Mouse (Mus musculus): ENCODE results near the gene Nt5c2. TPM values are rescaled to one million over a fixed set of nuclear protein-coding genes. Genes with fewer than 3 reads are reported as not detected.

The Nt5c2 gene
- polyA plus RNA-seq, 1 experiment from 2014 or later: 23.0 TPM

DNA sequence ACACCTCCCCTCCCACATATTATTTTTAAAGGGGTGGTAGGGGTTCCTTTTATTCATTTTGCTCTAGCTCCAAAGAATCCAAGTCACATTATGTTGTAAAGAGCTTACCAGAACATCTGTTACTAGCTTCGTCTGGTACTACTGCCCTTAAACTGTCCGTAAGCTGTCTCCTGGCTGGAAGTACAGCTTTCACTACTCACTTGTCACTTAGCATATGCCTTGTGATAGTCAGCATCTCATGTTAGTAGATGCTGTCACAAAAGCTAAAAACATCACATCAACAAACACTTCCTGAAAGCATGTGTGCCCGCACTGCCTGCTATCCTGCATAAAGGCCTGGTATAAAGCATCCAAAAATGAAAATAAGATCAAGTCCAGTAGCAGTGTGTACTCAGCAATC is 55.4 kb downstream of the Nt5c2 start:
- Histone ChIP-seq H3K27me3 (replicated peaks; ENCODE audit: control insufficient read depth, insufficient read depth, low read length) (no peaks in the 10 kb centered on the region), H3K9ac (ENCODE audit: low read depth, low read length) (no peak overlapping the region), H3K4me1 (replicated peaks; ENCODE audit: control insufficient read depth, insufficient read depth, low read length) (no peaks in the 10 kb centered on the region; the same call in 1 of the 2 replicates), H3K36me3 (ENCODE audit: control insufficient read depth, insufficient read depth) (no peaks in the 10 kb centered on the region), H3K4me2 (replicated peaks; ENCODE audit: low read depth) (no peak overlapping the region), H3K4me3 (ENCODE audit: low read depth, low read length) (no peak overlapping the region), H3K27ac (ENCODE audit: low read depth, low read length) (no peak overlapping the region), H3K9me3 (ENCODE audit: control insufficient read depth) (no peaks in the 10 kb centered on the region)
- TF ChIP-seq CTCF (IDR thresholded peaks at IDR 0.05; ENCODE audit: low read depth): no peak
- no peak for ATAC-seq
- WGBS: 86% methylated on average over 3 of the region's 3 CpGs

DNA sequence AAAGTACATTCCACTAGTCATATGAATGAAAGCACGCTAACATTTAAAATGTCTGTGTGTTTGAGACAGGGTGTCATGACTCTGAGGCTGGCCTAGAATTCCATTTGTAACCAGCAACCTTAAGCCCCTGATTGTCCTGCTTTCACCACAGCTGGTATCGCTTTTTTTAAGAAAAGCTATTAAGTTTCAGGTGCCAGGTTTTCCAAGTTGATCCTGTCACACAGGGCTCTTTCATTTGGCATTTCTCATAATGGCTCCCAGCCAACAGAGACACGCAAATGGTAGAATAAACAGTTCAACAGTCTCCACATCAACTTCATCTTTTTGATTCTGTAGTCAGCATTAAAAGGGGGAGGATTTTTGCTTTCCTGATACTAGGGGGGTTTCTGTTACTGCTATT is 56.4 kb downstream of the Nt5c2 start:
- Histone ChIP-seq H3K9ac (ENCODE audit: low read depth, low read length) (no peak overlapping the region), H3K4me2 (replicated peaks; ENCODE audit: low read depth) (no peak overlapping the region), H3K36me3 (ENCODE audit: control insufficient read depth, insufficient read depth) (no peaks in the 10 kb centered on the region), H3K4me3 (ENCODE audit: low read depth, low read length) (no peak overlapping the region), H3K27me3 (replicated peaks; ENCODE audit: control insufficient read depth, insufficient read depth, low read length) (no peaks in the 10 kb centered on the region), H3K27ac (ENCODE audit: low read depth, low read length) (no peak overlapping the region), H3K4me1 (replicated peaks; ENCODE audit: control insufficient read depth, insufficient read depth, low read length) (no peaks in the 10 kb centered on the region; the same call in 1 of the 2 replicates), H3K9me3 (ENCODE audit: control insufficient read depth) (no peaks in the 10 kb centered on the region)
- WGBS: 77% methylated on average over 3 of the region's 3 CpGs
- no peak for TF ChIP-seq CTCF (IDR thresholded peaks at IDR 0.05; ENCODE audit: low read depth)
- ATAC-seq: no peak

DNA sequence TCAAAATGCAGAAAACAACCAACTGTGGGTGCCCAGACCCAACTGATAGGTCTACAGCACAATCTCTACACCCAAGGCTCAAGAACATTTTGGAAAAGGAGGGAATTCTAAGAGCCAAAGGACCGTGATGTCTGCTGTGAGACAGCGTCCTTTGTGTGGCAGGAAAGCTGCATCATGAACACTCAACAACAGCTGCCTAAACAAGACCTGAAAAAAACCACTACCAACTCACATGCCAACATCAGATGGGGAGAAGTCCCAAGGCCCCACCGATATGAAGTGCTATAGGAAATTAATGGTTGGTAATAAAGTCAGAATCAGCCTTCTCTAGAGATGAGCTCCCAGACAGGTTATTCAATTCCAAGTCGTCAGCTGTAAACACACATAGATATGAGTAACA is 57.0 kb downstream of the Nt5c2 start:
- H3K4me3 ChIP-seq (ENCODE audit: low read depth, low read length): no peak overlapping the region
- no peak overlapping the region for H3K27ac ChIP-seq (ENCODE audit: low read depth, low read length)
- no peaks in the 10 kb centered on the region; the same call in 1 of the 2 replicates for H3K4me1 ChIP-seq (replicated peaks; ENCODE audit: control insufficient read depth, insufficient read depth, low read length)
- no peak overlapping the region for H3K9ac ChIP-seq (ENCODE audit: low read depth, low read length)
- no peak overlapping the region for H3K4me2 ChIP-seq (replicated peaks; ENCODE audit: low read depth)
- H3K9me3 ChIP-seq (ENCODE audit: control insufficient read depth): no peaks in the 10 kb centered on the region
- H3K36me3 ChIP-seq (ENCODE audit: control insufficient read depth, insufficient read depth): no peaks in the 10 kb centered on the region
- TF ChIP-seq CTCF (IDR thresholded peaks at IDR 0.05; ENCODE audit: low read depth): no peak
- H3K27me3 ChIP-seq (replicated peaks; ENCODE audit: control insufficient read depth, insufficient read depth, low read length): no peaks in the 10 kb centered on the region
- ATAC-seq: no peak
- 78% methylated on average over 4 of the region's 4 CpGs for WGBS

DNA sequence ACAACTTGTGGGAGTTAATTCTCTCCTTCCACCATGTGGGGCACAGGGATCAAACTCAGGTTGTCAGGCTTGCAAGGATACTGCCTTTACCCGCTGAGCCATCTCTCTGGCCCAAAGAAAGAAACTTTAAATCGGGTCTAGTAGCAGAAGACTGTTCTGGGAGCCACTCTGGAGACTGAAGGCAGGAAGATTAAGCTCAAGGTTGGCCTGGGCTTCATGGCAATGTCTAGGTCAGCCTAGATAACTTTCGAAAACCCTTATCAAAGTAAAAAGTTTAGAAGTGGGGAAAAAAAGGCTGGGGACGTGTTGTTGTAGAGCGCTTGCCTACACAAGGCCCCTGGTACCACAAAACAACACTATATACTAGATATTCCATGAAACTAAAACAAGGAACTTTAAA is 58.0 kb downstream of the Nt5c2 start:
- Histone ChIP-seq H3K36me3 (ENCODE audit: control insufficient read depth, insufficient read depth) (no peaks in the 10 kb centered on the region), H3K4me2 (replicated peaks; ENCODE audit: low read depth) (no peak overlapping the region), H3K4me3 (ENCODE audit: low read depth, low read length) (no peak overlapping the region), H3K27ac (ENCODE audit: low read depth, low read length) (no peak overlapping the region), H3K4me1 (replicated peaks; ENCODE audit: control insufficient read depth, insufficient read depth, low read length) (no peaks in the 10 kb centered on the region), H3K9me3 (ENCODE audit: control insufficient read depth) (no peaks in the 10 kb centered on the region), H3K9ac (ENCODE audit: low read depth, low read length) (no peak overlapping the region), H3K27me3 (replicated peaks; ENCODE audit: control insufficient read depth, insufficient read depth, low read length) (no peaks in the 10 kb centered on the region)
- no peak for TF ChIP-seq CTCF (IDR thresholded peaks at IDR 0.05; ENCODE audit: low read depth)
- WGBS: 73% methylated on average over 5 of the region's 5 CpGs
- ATAC-seq: no peak

DNA sequence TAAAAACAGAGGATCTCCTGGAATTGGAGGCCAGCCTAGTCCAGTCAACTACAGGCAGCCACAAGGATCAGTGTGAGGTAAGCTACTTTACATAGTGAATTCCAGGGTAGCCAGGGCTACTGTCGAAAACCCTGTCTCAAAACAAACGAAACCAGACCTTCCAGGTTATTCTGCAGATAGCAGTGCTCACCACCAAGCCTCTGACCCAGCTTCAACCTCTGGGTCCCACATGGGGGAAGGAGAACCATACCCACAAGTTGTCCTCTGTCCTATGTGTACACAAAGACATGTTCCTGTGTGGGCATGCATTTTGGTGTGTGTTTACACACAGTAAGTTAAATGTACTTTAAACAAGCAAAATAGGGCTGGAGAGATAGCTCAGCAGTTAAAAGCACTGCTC is 58.5 kb downstream of the Nt5c2 start:
- H3K4me1 ChIP-seq (replicated peaks; ENCODE audit: control insufficient read depth, insufficient read depth, low read length): no peaks in the 10 kb centered on the region
- H3K27ac ChIP-seq (ENCODE audit: low read depth, low read length): no peak overlapping the region
- no peak for TF ChIP-seq CTCF (IDR thresholded peaks at IDR 0.05; ENCODE audit: low read depth)
- WGBS: 44% methylated on average over 2 of the region's 2 CpGs
- no peaks in the 10 kb centered on the region for H3K9me3 ChIP-seq (ENCODE audit: control insufficient read depth)
- no peak for ATAC-seq
- H3K4me2 ChIP-seq (replicated peaks; ENCODE audit: low read depth): no peak overlapping the region
- H3K4me3 ChIP-seq (ENCODE audit: low read depth, low read length): no peak overlapping the region
- no peak overlapping the region for H3K9ac ChIP-seq (ENCODE audit: low read depth, low read length)
- no peaks in the 10 kb centered on the region for H3K36me3 ChIP-seq (ENCODE audit: control insufficient read depth, insufficient read depth)
- no peaks in the 10 kb centered on the region for H3K27me3 ChIP-seq (replicated peaks; ENCODE audit: control insufficient read depth, insufficient read depth, low read length)

DNA sequence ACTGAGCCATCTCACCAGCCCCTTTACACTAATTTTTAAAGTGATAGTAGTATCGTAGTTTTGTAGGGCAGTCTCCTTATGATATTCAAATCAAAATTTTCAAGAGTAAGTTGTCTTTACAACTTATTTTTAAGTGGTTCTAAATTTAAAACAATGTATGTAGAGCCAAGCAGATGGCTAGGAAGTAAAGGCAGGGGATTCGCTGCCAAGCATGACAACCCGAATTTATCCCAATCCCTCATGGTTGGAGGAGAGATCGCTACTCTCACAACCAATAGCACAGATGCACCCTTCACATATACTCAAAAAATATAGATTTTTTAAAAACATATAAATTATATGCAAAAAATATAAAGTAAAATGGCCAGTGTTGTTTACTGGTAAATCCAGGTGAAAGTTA is 59.3 kb downstream of the Nt5c2 start:
- no peak for TF ChIP-seq CTCF (IDR thresholded peaks at IDR 0.05; ENCODE audit: low read depth)
- Histone ChIP-seq H3K9me3 (ENCODE audit: control insufficient read depth) (no peaks in the 10 kb centered on the region), H3K4me1 (replicated peaks; ENCODE audit: control insufficient read depth, insufficient read depth, low read length) (no peaks in the 10 kb centered on the region), H3K27me3 (replicated peaks; ENCODE audit: control insufficient read depth, insufficient read depth, low read length) (no peaks in the 10 kb centered on the region), H3K27ac (ENCODE audit: low read depth, low read length) (no peak overlapping the region), H3K36me3 (ENCODE audit: control insufficient read depth, insufficient read depth) (peaks cover under 1% of the 10 kb centered on the region; the same call in 1 of the 2 replicates), H3K9ac (ENCODE audit: low read depth, low read length) (no peak overlapping the region), H3K4me2 (replicated peaks; ENCODE audit: low read depth) (no peak overlapping the region), H3K4me3 (ENCODE audit: low read depth, low read length) (no peak overlapping the region)
- 93% methylated on average over 4 of the region's 4 CpGs for WGBS
- ATAC-seq: no peak

DNA sequence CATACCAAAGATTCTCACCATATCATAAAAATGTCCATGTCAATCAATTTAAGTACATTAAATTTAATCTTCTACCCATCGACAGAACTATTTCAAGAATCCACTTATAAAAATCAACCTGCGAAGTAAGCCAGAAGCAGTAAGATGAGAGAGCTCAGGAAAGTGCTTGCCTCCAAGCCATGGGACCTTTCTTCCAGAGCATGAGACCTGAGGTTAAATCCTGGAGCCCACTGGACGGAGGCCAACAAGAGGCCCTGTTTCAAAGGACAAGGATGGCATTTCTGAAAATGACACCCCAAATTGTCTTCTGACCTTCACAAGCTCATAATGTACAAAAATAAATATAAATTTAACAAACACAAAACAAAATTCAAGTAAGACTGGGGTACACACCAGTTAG is 61.4 kb downstream of the Nt5c2 start:
- H3K4me3 ChIP-seq (ENCODE audit: low read depth, low read length): no peak overlapping the region
- H3K27me3 ChIP-seq (replicated peaks; ENCODE audit: control insufficient read depth, insufficient read depth, low read length): no peaks in the 10 kb centered on the region
- H3K9me3 ChIP-seq (ENCODE audit: control insufficient read depth): no peaks in the 10 kb centered on the region
- no peak overlapping the region for H3K27ac ChIP-seq (ENCODE audit: low read depth, low read length)
- no peak overlapping the region for H3K4me2 ChIP-seq (replicated peaks; ENCODE audit: low read depth)
- no peak overlapping the region for H3K9ac ChIP-seq (ENCODE audit: low read depth, low read length)
- TF ChIP-seq CTCF (IDR thresholded peaks at IDR 0.05; ENCODE audit: low read depth): no peak
- H3K4me1 ChIP-seq (replicated peaks; ENCODE audit: control insufficient read depth, insufficient read depth, low read length): no peaks in the 10 kb centered on the region
- ATAC-seq: no peak
- peaks cover 8% of the 10 kb centered on the region for H3K36me3 ChIP-seq (ENCODE audit: control insufficient read depth, insufficient read depth)
- 81% methylated on average over 3 of the region's 3 CpGs for WGBS

All from intestine, postnatal 0 days (tissue).